Mouse (Mus musculus): ENCODE measurements around the gene Wwox.

GRCm38 (mm10) chr8:115189836-115190235, 750.4 kb downstream of the Wwox start:
- no peak for TF ChIP-seq CTCF (IDR thresholded peaks at IDR 0.05; ENCODE audit: low read depth, low read length)
- TF ChIP-seq POLR2A (IDR thresholded peaks at IDR 0.05; ENCODE audit: borderline replicate concordance, low read depth, low read length), result no peak
